Mouse (Mus musculus) lung, postnatal 0 days (tissue): ENCODE results near the gene Nomo1.

Source experiments
- CTCF ChIP-seq: IDR thresholded peaks from 2 replicates; pipeline ENCODE4 v1.5.1; 2016; ENCODE audit warnings: antibody characterized with exemption, mild to moderate bottlenecking
- EP300 ChIP-seq: IDR thresholded peaks from 2 replicates; pipeline ENCODE4 v1.6.1; 2016; ENCODE audit warnings: antibody characterized with exemption, mild to moderate bottlenecking, control low read depth

DNA sequence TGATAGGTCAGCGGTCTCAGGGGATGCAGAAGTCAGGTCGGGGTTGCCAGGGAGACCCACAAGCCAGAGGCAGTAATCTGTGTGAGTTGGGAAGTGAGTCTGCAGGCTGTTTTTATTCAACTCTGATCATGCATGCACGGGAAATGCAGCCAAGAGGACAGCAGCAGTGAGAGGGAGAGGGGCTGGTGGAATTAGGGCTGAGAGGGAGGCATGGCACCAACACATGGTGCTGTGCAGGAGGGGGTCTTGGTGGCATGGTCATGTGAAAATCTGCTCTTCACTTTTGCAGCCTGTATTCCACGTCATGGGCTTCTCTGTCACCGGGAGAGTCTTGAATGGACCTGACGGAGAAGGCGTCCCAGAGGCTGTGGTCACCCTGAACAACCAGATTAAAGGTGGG, 16.5 kb downstream of the Nomo1 start:
- no peak for TF ChIP-seq EP300
- TF ChIP-seq CTCF: no peak
